Mouse (Mus musculus) midbrain, embryonic 16.5 days (tissue): ENCODE results near the gene Tmem178b. TPM values are rescaled to one million over a fixed set of nuclear protein-coding genes. Genes with fewer than 3 reads are reported as not detected.

Experiments
- ATAC-seq: fragments of 200-750 bp; cut with Nextera tagmentation; 2 replicates; pipeline ENCODE4 v1.8.0; 2017; ENCODE audit warnings: moderate TSS enrichment
- H3K27ac ChIP-seq: fragments of 300-500 bp; sonication (generic); 2 replicates; pipeline ENCODE4 v1.5.1; 2014; ENCODE audit warnings: mild to moderate bottlenecking, low read length, mixed read lengths
- H3K27me3 ChIP-seq: fragments of 300-500 bp; sonication (generic); 2 replicates; pipeline ENCODE4 v1.6.1; 2014; ENCODE audit warnings: low read depth, low read length, mixed read lengths; ENCODE audit not compliant: control insufficient read depth, insufficient read depth
- H3K36me3 ChIP-seq: fragments of 300-500 bp; sonication (generic); 2 replicates; pipeline ENCODE4 v1.6.1; 2014; ENCODE audit warnings: mild to moderate bottlenecking, low read length, moderate library complexity, mixed read lengths; ENCODE audit not compliant: control insufficient read depth, insufficient read depth
- H3K4me1 ChIP-seq: fragments of 300-500 bp; sonication (generic); 2 replicates; pipeline ENCODE4 v1.6.1; 2014; ENCODE audit warnings: mild to moderate bottlenecking, low read length, mixed read lengths; ENCODE audit not compliant: control insufficient read depth, insufficient read depth
- H3K4me2 ChIP-seq: fragments of 300-500 bp; sonication (generic); 2 replicates; pipeline ENCODE4 v1.6.1; 2014; ENCODE audit warnings: mild to moderate bottlenecking, low read length, mixed read lengths
- H3K4me3 ChIP-seq: fragments of 300-500 bp; sonication (generic); 2 replicates; pipeline ENCODE4 v1.5.1; 2014; ENCODE audit warnings: low read depth, mild to moderate bottlenecking, low read length, moderate library complexity, mixed read lengths
- H3K9ac ChIP-seq: fragments of 300-500 bp; sonication (generic); 2 replicates; pipeline ENCODE4 v1.6.1; 2014; ENCODE audit warnings: low read depth, low read length, mixed read lengths
- H3K9me3 ChIP-seq: fragments of 300-500 bp; sonication (generic); replicated peaks from 2 replicates; pipeline ENCODE4 v1.6.1; 2014; ENCODE audit warnings: mild to moderate bottlenecking, low read length, mixed read lengths; ENCODE audit not compliant: control insufficient read depth, poor library complexity, severe bottlenecking
- WGBS: fragments of 180-500 bp; shearing (Covaris S2); extraction: QIAGEN DNeasy Blood & Tissue Kit; methylation state at CpG from one replicate; pipeline ENCODE4 v1.1.7; 2014; 5-methylcytosine and 5-hydroxymethylcytosine counted together
- polyA plus RNA-seq: library from polyadenylated mRNA; unstranded; fragments of >200 nt; fragmentation: Nextera tagmentation; extraction: Ambion mirVana; gene quantifications from 2 replicates; pipeline ENCODE4 v1.2.1, GENCODE M21; 2015

Gene Tmem178b
- polyA plus RNA-seq, 1 experiment from 2014 or later, result 32.8 TPM

DNA sequence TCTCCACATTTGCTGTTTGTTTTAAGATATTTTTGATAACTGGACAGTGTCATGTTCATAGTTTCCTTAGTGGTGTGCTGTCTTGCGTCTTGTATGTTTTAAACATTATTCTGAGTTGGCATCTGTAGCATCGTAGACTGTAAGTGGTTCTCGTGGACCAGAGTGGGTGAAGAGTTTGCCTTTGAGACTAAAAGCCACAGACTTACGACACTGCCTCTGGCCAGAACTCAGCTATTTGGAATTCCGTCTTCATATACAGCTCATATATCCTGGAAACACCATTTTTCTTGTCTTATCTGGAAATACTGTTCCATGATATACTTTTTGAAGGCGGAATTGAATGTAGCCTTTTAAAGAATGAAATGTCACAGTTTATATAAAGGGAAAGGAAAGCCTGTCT lies 260.4 kb downstream of the Tmem178b start:
- 87% methylated on average over 6 of the region's 6 CpGs for WGBS
- no peak overlapping the region for H3K27ac ChIP-seq
- no peak overlapping the region for H3K9ac ChIP-seq
- H3K9me3 ChIP-seq, result no peaks in the 10 kb centered on the region
- no peak overlapping the region for H3K4me2 ChIP-seq
- H3K4me1 ChIP-seq, result peaks cover 18% of the 10 kb centered on the region
- no peaks in the 10 kb centered on the region for H3K27me3 ChIP-seq
- no peak overlapping the region for H3K4me3 ChIP-seq
- no peak for ATAC-seq
- no peaks in the 10 kb centered on the region for H3K36me3 ChIP-seq

DNA sequence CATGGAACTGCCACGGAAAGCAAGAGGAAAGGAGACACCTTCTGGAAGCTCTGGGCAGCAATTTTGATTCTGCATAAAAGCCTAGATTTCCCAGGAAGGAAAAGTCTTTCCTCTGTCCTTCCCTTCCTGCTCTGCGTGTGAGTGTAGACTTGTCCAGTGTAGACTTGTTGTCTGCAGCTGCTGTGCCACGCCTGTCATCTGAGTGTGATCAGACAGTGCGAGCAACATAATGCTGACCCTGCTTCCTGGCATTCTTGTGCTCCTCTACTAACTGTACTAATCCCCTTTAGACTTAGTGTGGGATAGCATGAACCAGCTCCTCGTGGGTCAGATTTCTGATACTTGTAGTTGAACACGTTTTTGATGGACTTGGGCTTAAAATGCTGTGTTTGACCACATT lies 262.6 kb downstream of the Tmem178b start:
- 67% methylated on average over 6 of the region's 6 CpGs for WGBS
- Histone ChIP-seq H3K36me3 (no peaks in the 10 kb centered on the region), H3K4me1 (peaks cover 18% of the 10 kb centered on the region), H3K4me3 (no peak overlapping the region), H3K4me2 (no peak overlapping the region), H3K9me3 (no peaks in the 10 kb centered on the region), H3K9ac (no peak overlapping the region), H3K27ac (no peak overlapping the region), H3K27me3 (no peaks in the 10 kb centered on the region)
- ATAC-seq, result no peak

DNA sequence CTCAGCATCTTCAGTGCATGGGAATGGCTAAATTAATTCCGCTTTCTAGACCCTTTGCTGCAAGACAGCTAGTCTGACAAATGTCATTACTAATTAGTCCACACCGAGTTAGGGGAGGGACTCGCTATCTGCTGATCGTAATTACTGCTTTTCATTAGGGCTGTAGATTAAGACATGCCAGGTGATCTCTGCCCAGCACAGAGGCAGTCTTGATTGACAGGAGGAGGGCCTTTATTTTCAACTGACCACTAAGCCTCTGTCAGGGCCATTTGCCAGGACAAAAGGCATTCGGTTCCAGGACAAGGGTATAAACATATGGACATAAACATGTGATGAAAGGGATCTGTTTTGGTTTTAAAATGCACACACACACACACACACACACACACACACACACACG lies 264.3 kb downstream of the Tmem178b start:
- Histone ChIP-seq H3K36me3 (no peaks in the 10 kb centered on the region), H3K4me1 (peaks cover 16% of the 10 kb centered on the region), H3K27ac (no peak overlapping the region), H3K4me2 (no peak overlapping the region), H3K4me3 (no peak overlapping the region), H3K9me3 (no peaks in the 10 kb centered on the region), H3K27me3 (no peaks in the 10 kb centered on the region), H3K9ac (no peak overlapping the region)
- no peak for ATAC-seq
- WGBS, result 26% methylated on average over 6 of the region's 6 CpGs

DNA sequence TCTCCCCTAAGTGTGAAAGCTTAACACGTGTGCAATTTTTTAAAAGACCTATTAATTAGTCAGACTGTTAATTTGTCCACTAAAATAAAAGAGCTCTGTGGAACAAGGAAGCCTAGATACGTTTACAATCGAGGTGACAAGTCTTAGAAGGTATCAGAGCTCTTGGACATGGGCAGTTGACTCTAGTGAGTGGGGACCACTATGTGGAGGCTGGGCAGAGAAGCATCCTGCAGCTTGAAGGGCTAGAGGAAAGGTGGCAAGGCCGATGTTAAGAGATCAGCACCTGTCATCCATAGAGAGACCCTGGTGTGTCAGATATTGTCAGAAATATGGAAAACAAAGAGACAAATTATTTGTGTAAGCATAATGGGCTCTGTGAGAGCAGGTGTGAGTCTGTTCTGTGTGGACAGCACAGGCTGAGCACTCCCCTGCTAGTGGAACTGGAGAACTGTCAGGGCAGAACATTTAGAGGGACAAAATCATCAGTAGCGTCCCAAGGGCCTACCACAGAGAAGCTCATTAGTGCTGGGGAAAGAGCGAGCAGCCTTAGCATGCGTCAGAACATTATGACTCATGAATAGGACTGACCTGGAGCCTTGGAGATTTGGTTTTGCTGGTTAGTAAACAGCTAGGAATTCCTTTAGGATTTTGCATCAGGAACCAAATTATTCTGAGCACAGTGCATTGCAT lies 264.9 kb downstream of the Tmem178b start:
- H3K36me3 ChIP-seq, result no peaks in the 10 kb centered on the region
- peak; percentile 50; the same call in 1 of the 2 replicates for ATAC-seq
- peak overlapping the region; percentile 47; the same call in 1 of the 2 replicates for H3K27ac ChIP-seq
- no peaks in the 10 kb centered on the region for H3K27me3 ChIP-seq
- no peak overlapping the region for H3K4me3 ChIP-seq
- H3K4me2 ChIP-seq, result no peak overlapping the region
- H3K4me1 ChIP-seq, result peaks cover 16% of the 10 kb centered on the region
- H3K9me3 ChIP-seq, result no peaks in the 10 kb centered on the region
- 52% methylated on average over 7 of the region's 7 CpGs for WGBS
- H3K9ac ChIP-seq, result no peak overlapping the region

DNA sequence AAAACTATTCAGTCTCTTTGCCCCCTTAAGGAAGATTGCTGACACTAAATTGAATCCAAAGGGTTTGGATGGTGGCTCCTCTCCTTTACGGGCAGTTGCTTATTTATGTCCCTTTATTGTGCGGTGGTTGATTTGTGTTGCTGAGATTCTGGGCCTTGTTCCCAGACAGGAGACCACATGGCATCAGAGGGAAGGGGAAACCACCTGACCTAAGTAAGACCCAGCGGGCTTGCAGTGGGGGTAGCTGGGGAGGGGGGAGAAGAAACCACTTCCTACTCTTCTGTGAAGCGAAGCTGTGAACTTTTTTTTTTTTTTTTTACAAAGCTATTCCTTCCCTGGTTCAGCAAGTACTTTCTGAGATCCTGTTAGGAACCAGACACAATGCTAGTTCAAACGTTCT lies 269.5 kb downstream of the Tmem178b start:
- no peaks in the 10 kb centered on the region for H3K27me3 ChIP-seq
- H3K9ac ChIP-seq, result no peak overlapping the region
- no peak overlapping the region for H3K4me3 ChIP-seq
- no peaks in the 10 kb centered on the region for H3K36me3 ChIP-seq
- no peak overlapping the region for H3K27ac ChIP-seq
- H3K9me3 ChIP-seq, result no peaks in the 10 kb centered on the region
- 58% methylated on average over 5 of the region's 5 CpGs for WGBS
- H3K4me1 ChIP-seq, result peaks cover 7% of the 10 kb centered on the region
- no peak overlapping the region for H3K4me2 ChIP-seq
- ATAC-seq, result no peak

DNA sequence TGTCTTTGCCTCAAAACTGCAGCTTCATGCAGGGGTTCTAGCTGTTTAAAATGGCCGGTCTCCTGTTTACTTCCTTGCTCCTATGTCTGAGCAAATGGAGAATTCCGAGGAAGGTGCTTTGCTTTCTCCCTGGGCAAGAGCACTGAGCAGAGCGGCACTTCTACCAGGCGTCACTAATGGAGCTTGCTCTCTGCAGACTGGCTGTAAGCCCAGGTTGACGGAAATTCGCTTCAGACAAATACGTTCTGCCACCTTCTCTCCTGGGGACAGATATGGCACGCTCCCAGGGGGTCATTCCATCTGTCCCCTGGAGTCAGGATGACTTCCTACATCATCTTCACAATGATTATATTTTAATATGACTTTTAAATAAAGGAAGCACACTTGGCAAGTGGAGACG lies 271.3 kb downstream of the Tmem178b start:
- Histone ChIP-seq H3K4me1 (no peaks in the 10 kb centered on the region), H3K27me3 (no peaks in the 10 kb centered on the region), H3K36me3 (no peaks in the 10 kb centered on the region), H3K9ac (no peak overlapping the region), H3K4me3 (no peak overlapping the region), H3K9me3 (no peaks in the 10 kb centered on the region), H3K4me2 (no peak overlapping the region), H3K27ac (no peak overlapping the region)
- ATAC-seq, result no peak
- WGBS, result 80% methylated on average over 9 of the region's 9 CpGs

DNA sequence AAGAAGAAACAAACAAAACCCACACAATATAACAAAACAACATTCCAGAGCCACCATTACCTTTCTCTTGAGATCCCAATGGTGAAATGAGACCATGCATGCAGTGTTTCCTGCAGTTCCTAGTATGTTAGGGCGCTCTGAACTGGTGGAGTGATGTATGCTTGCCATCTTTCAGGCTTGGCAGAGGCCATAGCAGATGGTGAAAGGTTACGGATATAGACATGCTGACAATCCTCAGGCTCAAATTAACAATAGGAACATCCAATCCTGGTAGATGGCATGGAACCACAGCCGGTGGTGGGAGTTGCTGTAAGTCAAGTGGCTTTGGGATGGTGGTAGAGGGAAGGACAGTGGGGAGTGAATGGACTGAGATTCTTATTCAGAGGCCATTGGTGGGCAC lies 272.5 kb downstream of the Tmem178b start:
- no peak overlapping the region for H3K27ac ChIP-seq
- H3K4me1 ChIP-seq, result no peaks in the 10 kb centered on the region
- H3K36me3 ChIP-seq, result no peaks in the 10 kb centered on the region
- WGBS, result 98% methylated on average over 3 of the region's 3 CpGs
- no peak overlapping the region for H3K4me2 ChIP-seq
- H3K9ac ChIP-seq, result no peak overlapping the region
- H3K4me3 ChIP-seq, result no peak overlapping the region
- H3K27me3 ChIP-seq, result no peaks in the 10 kb centered on the region
- no peaks in the 10 kb centered on the region for H3K9me3 ChIP-seq
- no peak for ATAC-seq

DNA sequence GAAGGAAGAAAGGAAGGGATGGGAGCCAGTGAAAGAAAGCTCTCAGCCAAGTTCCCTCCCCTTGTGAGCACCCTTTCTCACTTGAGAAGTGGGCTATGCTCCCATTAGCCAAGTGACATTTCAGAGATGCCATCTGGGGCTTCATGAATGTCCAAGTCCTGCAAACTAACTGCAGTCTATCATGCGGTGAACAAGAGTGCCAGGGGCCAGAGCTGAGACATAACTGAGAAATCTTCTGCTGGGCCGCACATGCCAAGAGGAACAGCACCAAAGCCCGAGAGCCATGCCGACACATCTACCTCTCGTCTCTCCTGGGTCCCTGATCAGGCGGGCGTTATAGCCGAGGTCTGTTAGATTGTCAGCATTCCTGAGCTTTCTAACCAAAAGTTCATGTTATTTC lies 279.2 kb downstream of the Tmem178b start:
- Histone ChIP-seq H3K9ac (no peak overlapping the region), H3K27ac (no peak overlapping the region), H3K27me3 (no peaks in the 10 kb centered on the region), H3K4me1 (peaks cover 6% of the 10 kb centered on the region; the same call in 1 of the 2 replicates), H3K9me3 (no peaks in the 10 kb centered on the region), H3K4me2 (no peak overlapping the region), H3K4me3 (no peak overlapping the region), H3K36me3 (no peaks in the 10 kb centered on the region)
- 92% methylated on average over 8 of the region's 8 CpGs for WGBS
- ATAC-seq, result no peak

DNA sequence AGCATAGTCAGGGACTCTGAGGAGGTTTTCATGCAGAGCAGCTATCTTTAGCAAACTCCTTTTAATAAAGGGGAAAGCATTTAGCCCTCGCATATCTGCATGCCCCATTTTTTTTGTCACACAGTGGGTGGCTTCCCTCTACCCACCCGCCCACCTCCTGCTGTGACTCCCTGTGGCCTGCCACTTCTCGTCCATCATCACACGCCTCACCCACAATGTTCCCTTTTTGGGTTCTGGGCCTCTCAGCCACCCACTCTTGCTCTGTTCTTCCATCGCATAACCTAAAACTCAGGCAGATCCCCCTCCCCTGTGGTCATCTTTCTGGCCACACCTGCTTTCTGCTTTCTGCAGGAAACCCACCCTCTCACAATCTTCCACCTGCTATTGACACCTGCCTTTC lies 288.3 kb downstream of the Tmem178b start:
- Histone ChIP-seq H3K27ac (no peak overlapping the region), H3K4me1 (no peaks in the 10 kb centered on the region; the same call in 1 of the 2 replicates), H3K36me3 (no peaks in the 10 kb centered on the region), H3K4me2 (no peak overlapping the region), H3K9me3 (no peaks in the 10 kb centered on the region), H3K9ac (no peak overlapping the region), H3K27me3 (no peaks in the 10 kb centered on the region), H3K4me3 (no peak overlapping the region)
- no peak for ATAC-seq
- WGBS, result 84% methylated on average over 5 of the region's 5 CpGs
